Mouse (Mus musculus) spleen, adult 2 months (tissue): ENCODE data around the gene Mns1. TPM values are rescaled to one million over a fixed set of nuclear protein-coding genes. Genes with fewer than 3 reads are reported as not detected.

Experiments
- DNase-seq, 2 experiments: peaks; one replicate each; pipeline versions ENCODE4 v3.0.0 to v3.0.0-alpha.2; 2012 to 2021; ENCODE audit warnings: low spot score in 2 of 2, low read depth in 1 of 2
- H3K27ac ChIP-seq: fragments of 200-500 bp; 2 replicates; pipeline ENCODE4 v1.5.1; 2012; ENCODE audit warnings: low read length, inconsistent platforms; ENCODE audit not compliant: insufficient read depth
- H3K27me3 ChIP-seq: fragments of 200-500 bp; 2 replicates; pipeline ENCODE4 v1.6.1; 2012; ENCODE audit warnings: mild to moderate bottlenecking, moderate library complexity, low read length, inconsistent platforms; ENCODE audit not compliant: control insufficient read depth, insufficient read depth
- H3K36me3 ChIP-seq: fragments of 200-500 bp; 2 replicates; pipeline ENCODE4 v1.6.1; 2012; ENCODE audit warnings: mild to moderate bottlenecking, low read length, inconsistent platforms; ENCODE audit not compliant: control insufficient read depth, insufficient read depth
- H3K4me1 ChIP-seq: fragments of 200-500 bp; 2 replicates; pipeline ENCODE4 v1.6.1; 2011; ENCODE audit warnings: inconsistent platforms; ENCODE audit not compliant: control insufficient read depth, insufficient read depth, insufficient read length
- H3K4me3 ChIP-seq: fragments of 200-500 bp; 2 replicates; pipeline ENCODE4 v1.5.1; 2011; ENCODE audit warnings: mild to moderate bottlenecking, inconsistent platforms; ENCODE audit not compliant: insufficient read depth, insufficient read length; ENCODE audit errors: extremely low read depth
- CTCF ChIP-seq: fragments of 200-500 bp; IDR thresholded peaks from 2 replicates; pipeline ENCODE4 v1.5.1; 2011; ENCODE audit warnings: mild to moderate bottlenecking, inconsistent platforms; ENCODE audit not compliant: insufficient read depth, insufficient read length, insufficient replicate concordance; ENCODE audit errors: extremely low read depth
- POLR2A ChIP-seq: fragments of 200-500 bp; IDR thresholded peaks from 2 replicates; pipeline ENCODE4 v1.6.1; 2011; ENCODE audit warnings: low read depth, low read length, inconsistent platforms
- WGBS: fragments of 180-500 bp; shearing (Covaris S2); methylation state at CpG from one replicate; pipeline ENCODE4 v1.1.7; 2018; 5-methylcytosine and 5-hydroxymethylcytosine counted together
- polyA plus RNA-seq: library from polyadenylated mRNA; depleted of rRNA; stranded (reverse); fragments of >200 nt; gene quantifications from 2 replicates; pipeline ENCODE4 v1.2.3, GENCODE M21; 2012

Mns1 gene
- polyA plus RNA-seq, 1 experiment, result 0.63 TPM

GRCm38 (mm10) chr9:72408131-72408586 is 29.7 kb upstream of the Mns1 start:
- no peak for TF ChIP-seq POLR2A
- peak; percentile 78; the same call in 1 of the 2 replicates for TF ChIP-seq CTCF
- WGBS, result 4% methylated on average over 12 of the region's 12 CpGs
- no peak overlapping the region for H3K27ac ChIP-seq
- H3K4me1 ChIP-seq, result peaks cover 3% of the 10 kb centered on the region; the same call in 1 of the 2 replicates
- H3K36me3 ChIP-seq, result no peaks in the 10 kb centered on the region
- H3K4me3 ChIP-seq, result peak overlapping the region; percentile 46
- DNase-seq, result peak; percentile 46 to 68
- H3K27me3 ChIP-seq, result no peaks in the 10 kb centered on the region

- H3K36me3 ChIP-seq, result no peaks in the 10 kb centered on the region
- peaks cover 3% of the 10 kb centered on the region; the same call in 1 of the 2 replicates for H3K4me1 ChIP-seq
- WGBS, result 60% methylated on average over 15 of the region's 15 CpGs
- no peak overlapping the region for H3K4me3 ChIP-seq
- no peaks in the 10 kb centered on the region for H3K27me3 ChIP-seq
- H3K27ac ChIP-seq, result no peak overlapping the region
- TF ChIP-seq POLR2A (no peak), CTCF (no peak)
- no peak for DNase-seq
Measured at GRCm38 (mm10) chr9:72409381-72410225, 28.2 kb upstream of the Mns1 start.

GRCm38 (mm10) chr9:72411746-72412145 is 26.1 kb upstream of the Mns1 start:
- Histone ChIP-seq H3K36me3 (no peaks in the 10 kb centered on the region), H3K4me3 (no peak overlapping the region), H3K4me1 (peaks cover 3% of the 10 kb centered on the region; the same call in 1 of the 2 replicates), H3K27ac (no peak overlapping the region), H3K27me3 (no peaks in the 10 kb centered on the region)
- TF ChIP-seq CTCF (no peak), POLR2A (no peak)
- no peak for DNase-seq
- 89% methylated on average over 2 of the region's 2 CpGs for whole genome bisulfite sequencing

GRCm38 (mm10) chr9:72418443-72418842 is 19.4 kb upstream of the Mns1 start:
- 86% methylated on average over 3 of the region's 3 CpGs for WGBS
- DNase-seq, result no peak
- H3K27ac ChIP-seq, result no peak overlapping the region
- no peaks in the 10 kb centered on the region for H3K36me3 ChIP-seq
- H3K4me1 ChIP-seq, result no peaks in the 10 kb centered on the region
- TF ChIP-seq POLR2A, result no peak
- no peak for TF ChIP-seq CTCF
- no peaks in the 10 kb centered on the region for H3K27me3 ChIP-seq
- no peak overlapping the region for H3K4me3 ChIP-seq

DNA sequence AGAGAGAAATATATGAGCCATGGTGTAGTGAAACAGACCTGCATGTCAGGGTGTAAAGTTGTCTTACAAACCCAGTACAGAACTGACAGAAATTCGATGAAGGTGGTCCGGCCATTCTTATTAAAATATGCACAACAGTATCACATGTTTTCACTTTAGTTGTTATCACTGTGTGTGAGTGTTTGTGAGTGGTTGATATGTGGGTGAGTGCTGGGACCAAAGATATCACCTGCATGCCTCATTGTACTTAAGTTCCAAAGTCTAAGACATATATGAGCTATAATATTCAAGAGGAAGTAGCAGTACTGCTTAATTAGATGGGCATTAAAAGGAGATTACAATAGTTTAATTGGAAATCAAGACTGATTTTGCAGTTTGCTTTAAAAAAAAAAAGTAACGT is 17.3 kb upstream of the Mns1 start:
- no peak for DNase-seq
- Histone ChIP-seq H3K4me1 (no peaks in the 10 kb centered on the region), H3K27ac (no peak overlapping the region), H3K36me3 (no peaks in the 10 kb centered on the region), H3K4me3 (no peak overlapping the region), H3K27me3 (no peaks in the 10 kb centered on the region)
- TF ChIP-seq CTCF (no peak), POLR2A (no peak)
- 87% methylated on average over 3 of the region's 3 CpGs for WGBS

DNA sequence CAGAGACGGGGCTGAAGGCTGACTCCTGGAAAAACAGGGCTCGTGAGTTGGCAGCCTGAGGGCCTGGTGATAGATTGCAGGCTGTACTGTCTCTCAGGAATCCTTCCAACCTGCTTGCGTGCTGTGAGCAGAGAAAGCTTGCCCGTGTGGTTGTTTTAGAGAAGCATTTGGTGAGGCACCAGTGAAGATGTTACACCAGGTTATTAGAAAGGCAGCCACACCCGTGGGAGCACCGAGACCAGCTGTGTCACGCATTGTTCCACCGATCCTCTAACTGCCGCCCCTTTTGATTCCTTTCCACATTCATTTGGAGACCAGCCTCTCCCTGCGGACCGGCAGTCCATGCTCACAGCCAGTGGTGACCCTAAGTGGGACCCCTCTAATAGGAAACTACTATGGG is 15.5 kb upstream of the Mns1 start:
- Histone ChIP-seq H3K36me3 (no peaks in the 10 kb centered on the region), H3K4me3 (no peak overlapping the region), H3K27ac (no peak overlapping the region), H3K27me3 (no peaks in the 10 kb centered on the region), H3K4me1 (no peaks in the 10 kb centered on the region)
- 62% methylated on average over 11 of the region's 11 CpGs for WGBS
- TF ChIP-seq POLR2A (no peak), CTCF (no peak)
- no peak for DNase-seq

- no peaks in the 10 kb centered on the region for H3K27me3 ChIP-seq
- DNase-seq, result no peak
- no peak overlapping the region for H3K4me3 ChIP-seq
- H3K36me3 ChIP-seq, result no peaks in the 10 kb centered on the region
- no peaks in the 10 kb centered on the region for H3K4me1 ChIP-seq
- TF ChIP-seq POLR2A, result no peak
- no peak for TF ChIP-seq CTCF
- H3K27ac ChIP-seq, result no peak overlapping the region
- 94% methylated on average over 2 of the region's 2 CpGs for WGBS
Measured at GRCm38 (mm10) chr9:72422753-72423152, 15.1 kb upstream of the Mns1 start.
